Mouse (Mus musculus) c-Kit-positive CD71-positive TER-119-negative erythroid progenitor cells, embryonic 14.5 days (primary cell): ENCODE data around the gene Gpr15.

Experiments
- DNase-seq: peaks from one replicate; pipeline ENCODE4 v3.0.0-alpha.2; 2013; ENCODE audit warnings: low read depth

The Gpr15 gene

GRCm38 (mm10) chr16:58718666-58719120 lies at the start of gene Gpr15:
Gene Gpr15 (minus strand): TSS chr16:58719070.
- no peak for DNase-seq

GRCm38 (mm10) chr16:58763076-58763475 lies 44.2 kb upstream of the Gpr15 start, which contains the start of gene Olfr172:
Gene Olfr172 (minus strand): TSS chr16:58763176.
- DNase-seq = no peak

- DNase-seq = no peak
Measured at GRCm38 (mm10) chr16:58756191-58756590, 37.3 kb upstream of the Gpr15 start.

GRCm38 (mm10) chr16:58751314-58751713 lies 32.4 kb upstream of the Gpr15 start:
- DNase-seq = no peak

GRCm38 (mm10) chr16:58746715-58747114 lies 27.8 kb upstream of the Gpr15 start:
- DNase-seq = no peak

GRCm38 (mm10) chr16:58740751-58741150 lies 21.9 kb upstream of the Gpr15 start:
- no peak for DNase-seq

- DNase-seq = peak; percentile 47
Measured at GRCm38 (mm10) chr16:58738800-58739199, 19.9 kb upstream of the Gpr15 start.

- DNase-seq = no peak
Measured at GRCm38 (mm10) chr16:58738205-58738604, 19.3 kb upstream of the Gpr15 start.

- DNase-seq = peak; percentile 21
Measured at GRCm38 (mm10) chr16:58728176-58728671, 9.4 kb upstream of the Gpr15 start.

- peak; percentile 91 for DNase-seq
Measured at GRCm38 (mm10) chr16:58727477-58728131, 8.7 kb upstream of the Gpr15 start, which contains the start of gene Cldnd1. Gene Cldnd1 (plus strand): TSS chr16:58727910.

- no peak for DNase-seq
Measured at GRCm38 (mm10) chr16:58726680-58727476, 8.0 kb upstream of the Gpr15 start.

GRCm38 (mm10) chr16:58722292-58722691 lies 3.4 kb upstream of the Gpr15 start:
- no peak for DNase-seq

GRCm38 (mm10) chr16:58715018-58715417 lies 3.9 kb downstream of the Gpr15 start:
- no peak for DNase-seq

GRCm38 (mm10) chr16:58713128-58713527 lies 5.7 kb downstream of the Gpr15 start:
- DNase-seq = no peak

GRCm38 (mm10) chr16:58712221-58712620 lies 6.6 kb downstream of the Gpr15 start:
- no peak for DNase-seq

- DNase-seq = no peak
Measured at GRCm38 (mm10) chr16:58709536-58709935, 9.3 kb downstream of the Gpr15 start.

- no peak for DNase-seq
Measured at GRCm38 (mm10) chr16:58708601-58709475, 10.0 kb downstream of the Gpr15 start.

GRCm38 (mm10) chr16:58707276-58707905 lies 11.5 kb downstream of the Gpr15 start:
- no peak for DNase-seq

GRCm38 (mm10) chr16:58704999-58705398 lies 13.9 kb downstream of the Gpr15 start:
- DNase-seq = no peak

- no peak for DNase-seq
Measured at GRCm38 (mm10) chr16:58703382-58704124, 15.3 kb downstream of the Gpr15 start.
